Mouse (Mus musculus): Measurements from ENCODE around the gene Gm5346.
"Not testable (repeated sequence)": the region's sequence is repeated elsewhere in the genome, so short reads cannot be mapped to it uniquely, and the experiment has no call there.

Gm5346 gene

GRCm38 (mm10) chr8:43627176-43627575 is at the start of gene Gm5346:
Gene Gm5346 (minus strand): TSS chr8:43627276.
- no peak for DNase-seq (ENCODE audit: inconsistent age in 2 of 2, low spot score in 1 of 2)

DNA sequence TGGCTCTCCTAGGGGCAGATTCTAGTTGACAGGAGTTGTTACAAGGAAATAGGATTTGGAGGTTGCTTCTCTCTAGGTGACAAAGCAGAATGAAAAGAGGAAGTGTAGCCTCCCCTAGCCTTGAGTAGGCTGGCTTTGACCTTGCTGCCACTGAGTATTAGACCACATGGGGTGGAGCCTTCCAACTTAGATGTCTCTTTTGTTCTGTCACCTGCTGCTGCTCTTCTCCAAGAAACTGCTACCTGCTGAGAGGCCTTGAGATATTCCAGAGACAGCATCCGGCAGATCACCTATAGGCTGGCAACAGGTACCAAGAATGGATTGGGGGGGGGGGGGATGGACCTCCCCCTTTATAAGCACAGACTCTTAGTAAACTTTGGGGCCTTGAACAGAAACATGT is 11.0 kb downstream of the Gm5346 start:
- no peak for DNase-seq (ENCODE audit: inconsistent age in 2 of 2, low spot score in 1 of 2)

GRCm38 (mm10) chr8:43603657-43604056 is 23.4 kb downstream of the Gm5346 start:
- not testable (repeated sequence) for DNase-seq (ENCODE audit: inconsistent age in 2 of 2, low spot score in 1 of 2)

GRCm38 (mm10) chr8:43603166-43603565 is 23.9 kb downstream of the Gm5346 start:
- DNase-seq (ENCODE audit: inconsistent age in 2 of 2, low spot score in 1 of 2) = not testable (repeated sequence)

DNA sequence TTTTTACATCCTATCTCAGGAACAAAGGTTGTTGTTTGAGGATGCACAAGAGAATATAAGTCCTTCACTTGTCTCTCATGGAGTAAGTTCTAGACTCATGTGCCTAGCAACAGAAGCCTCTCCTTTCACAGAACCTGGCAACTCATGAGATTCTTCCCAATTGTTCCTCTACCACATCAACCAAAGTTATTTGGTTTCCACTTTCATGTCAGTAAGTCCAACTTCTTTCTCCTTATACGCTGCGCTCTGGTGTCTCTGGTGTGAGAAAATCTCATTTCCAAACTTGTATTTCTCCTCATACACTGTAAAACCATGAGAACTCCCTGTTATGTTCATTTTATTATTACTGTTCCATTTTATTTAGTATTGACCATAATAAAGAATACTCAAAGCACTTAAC is 50.5 kb downstream of the Gm5346 start, which contains the start of gene Adam26a:
Gene Adam26a (minus strand): TSS at position 101 of the 400 bp plus-strand sequence.
- not testable (repeated sequence) for DNase-seq (ENCODE audit: inconsistent age in 2 of 2, low spot score in 1 of 2)
